Mouse (Mus musculus) cerebellum, adult 2 months (tissue): ENCODE measurements at regions not wholly inside any gene's neighbourhood (a gene's known extent, or its start where the extent isn't known, plus 50 kb on each side); places are given as distances from the start of the nearest gene placed in this dataset.

Source experiments
- CTCF ChIP-seq: fragments of 200-500 bp; IDR thresholded peaks from 2 replicates; pipeline ENCODE4 v1.5.1; 2011; ENCODE audit warnings: low read depth, mild to moderate bottlenecking, control low read depth, low read length, moderate library complexity, borderline replicate concordance; ENCODE audit not compliant: insufficient read depth
- POLR2A ChIP-seq: fragments of 200-500 bp; IDR thresholded peaks from 2 replicates; pipeline ENCODE4 v1.6.1; 2011; ENCODE audit warnings: low read length, control low read depth, borderline replicate concordance; ENCODE audit not compliant: insufficient read depth

GRCm38 (mm10) chr10:93364881-93365280 is 53.9 kb upstream of the Elk3 start:
- TF ChIP-seq CTCF: no peak
- no peak for TF ChIP-seq POLR2A
